Mouse (Mus musculus) mature B cell (primary cell): Measurements from ENCODE around the gene Churc1.
"Not testable (repeated sequence)": the region's sequence is repeated elsewhere in the genome, so short reads cannot be mapped to it uniquely, and the experiment has no call there.

Source experiments
- in situ Hi-C: fragments of 300-500 bp; cut with MboI; formaldehyde crosslinking; loops from 2 replicates; pipeline ENCODE4 v1.14.3; 2019

Gene Churc1

GRCm38 (mm10) chr12:76765354-76765851 is at the start of gene Churc1, which contains the start of gene Fntb:
Gene Churc1, plus strand, starts transcription at chr12:76765538.
Gene Fntb, plus strand, starts transcription at chr12:76765589.
- in situ Hi-C loops: no loop called here

DNA sequence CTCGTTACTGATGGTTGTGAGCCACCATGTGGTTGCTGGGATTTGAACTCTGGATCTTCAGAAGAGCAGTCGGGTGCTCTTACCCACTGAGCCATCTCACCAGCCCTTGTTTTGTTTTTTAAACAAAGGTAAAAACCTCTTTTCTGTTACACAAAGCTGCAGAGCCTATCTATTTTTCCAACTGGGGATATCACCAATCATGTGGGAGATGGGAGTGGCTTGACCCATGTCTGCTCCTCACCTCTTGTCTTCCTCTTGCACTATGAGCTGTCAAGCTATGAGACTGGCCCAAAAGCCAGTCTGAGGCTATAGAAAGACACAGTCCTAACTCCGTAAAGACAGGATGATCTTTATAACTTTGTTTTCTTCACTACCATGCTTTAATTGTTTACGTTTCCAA is 47.0 kb upstream of the Churc1 start:
- in situ Hi-C loops: no loop called here

- in situ Hi-C loops: no loop called here
Observed at GRCm38 (mm10) chr12:76720572-76720971, 44.8 kb upstream of the Churc1 start.

DNA sequence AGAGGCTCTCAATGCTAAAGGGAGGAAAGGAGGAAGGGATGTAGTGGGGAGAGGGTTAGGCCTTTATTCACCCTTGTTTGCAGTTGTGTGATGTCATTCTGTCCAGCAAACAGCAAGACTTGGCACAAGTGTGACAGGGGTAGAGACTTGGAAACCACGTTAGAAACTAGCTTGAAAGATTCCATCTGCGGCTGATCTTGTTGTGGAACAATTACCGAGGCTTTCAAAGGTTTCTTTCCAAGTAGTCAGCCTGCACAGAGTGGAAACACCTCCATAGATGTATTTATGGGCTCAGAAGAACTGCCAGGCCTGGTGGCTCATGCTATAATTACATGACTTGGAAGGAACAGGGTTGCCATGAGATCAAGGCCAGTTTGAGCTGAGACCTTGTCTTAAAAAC is 43.3 kb upstream of the Churc1 start:
- in situ Hi-C loops: no loop called here

DNA sequence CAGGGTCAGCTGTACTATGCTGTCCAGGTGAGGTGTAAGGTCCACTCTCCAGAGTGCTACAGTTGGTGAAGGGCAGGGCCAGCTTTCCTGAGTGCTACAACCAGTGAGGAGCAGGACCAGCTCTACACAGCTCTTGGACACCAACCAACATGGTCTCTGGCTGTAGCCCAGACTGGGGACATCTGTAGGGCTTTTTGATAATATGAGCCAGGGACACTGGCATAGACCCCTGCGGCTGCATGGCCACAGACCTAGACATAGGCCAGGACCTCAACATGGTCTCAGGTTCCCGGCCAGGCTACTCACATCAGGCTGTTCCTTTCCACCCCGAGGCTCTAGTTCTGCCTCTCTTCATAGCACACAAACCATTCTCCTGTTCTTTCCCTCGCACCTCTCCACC is 37.4 kb upstream of the Churc1 start:
- in situ Hi-C loops: no loop called here

DNA sequence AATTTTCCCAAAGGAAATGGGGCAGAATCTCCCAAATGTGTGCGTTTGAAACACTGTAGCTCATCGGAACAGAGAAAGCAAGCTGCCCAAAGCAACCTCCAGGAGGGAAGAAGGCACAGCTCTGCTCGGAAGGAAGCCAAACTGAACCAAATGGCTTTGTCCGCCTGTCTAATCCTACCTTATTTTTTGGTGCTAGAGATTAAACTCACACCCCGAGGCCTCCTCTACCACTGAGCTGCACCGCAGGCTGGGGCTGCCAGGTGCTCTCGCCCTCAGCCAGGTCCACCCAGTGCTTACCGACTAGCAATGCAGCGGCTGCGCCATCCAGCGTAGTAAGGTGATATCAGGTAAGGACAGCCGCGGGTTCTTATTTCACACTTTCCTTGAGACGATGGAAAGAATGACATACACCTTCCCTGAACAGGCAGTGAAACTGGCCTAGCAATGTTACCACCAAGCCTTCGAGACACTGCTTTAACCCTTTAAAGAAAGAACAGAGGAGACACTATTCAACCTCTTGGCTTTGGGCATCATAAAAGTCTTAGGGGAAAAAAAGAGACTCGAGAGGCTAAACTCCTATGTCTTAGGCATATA is 14.4 kb upstream of the Churc1 start:
- in situ Hi-C loops: no loop called here

GRCm38 (mm10) chr12:76752652-76753318 is 12.6 kb upstream of the Churc1 start:
- in situ Hi-C loops: no loop called here

GRCm38 (mm10) chr12:76765901-76766630 is 728 bp downstream of the Churc1 start:
- in situ Hi-C loops: no loop called here

- in situ Hi-C loops: no loop called here
Observed at GRCm38 (mm10) chr12:76770841-76771500, 5.6 kb downstream of the Churc1 start.

DNA sequence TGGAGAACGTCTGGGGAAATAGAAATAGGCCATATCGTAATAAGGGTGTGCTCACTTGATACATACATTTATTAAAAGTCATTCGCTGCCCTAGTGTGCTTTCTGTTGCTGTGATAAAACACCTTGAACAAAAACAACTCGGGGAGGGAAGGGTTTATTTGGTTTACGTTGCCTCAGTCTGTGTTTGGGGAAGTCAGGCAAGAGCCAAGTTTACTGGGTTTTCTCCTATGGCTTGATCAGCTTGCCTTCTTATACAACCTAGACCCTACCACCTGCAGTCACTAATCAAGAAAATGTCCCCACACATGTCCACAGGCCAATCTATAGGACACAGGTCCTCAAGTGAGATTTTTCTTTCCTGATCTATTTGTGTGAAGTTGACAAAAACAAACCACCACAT is 6.2 kb downstream of the Churc1 start:
- in situ Hi-C loops: no loop called here

GRCm38 (mm10) chr12:76774652-76775051 is 9.3 kb downstream of the Churc1 start:
- in situ Hi-C loops: no loop called here

- in situ Hi-C loops: no loop called here
Observed at GRCm38 (mm10) chr12:76775132-76775531, 9.8 kb downstream of the Churc1 start.

GRCm38 (mm10) chr12:76776898-76777297 is 11.6 kb downstream of the Churc1 start:
- in situ Hi-C loops: no loop called here

- in situ Hi-C loops: no loop called here
Observed at GRCm38 (mm10) chr12:76777845-76778244, 12.5 kb downstream of the Churc1 start.

DNA sequence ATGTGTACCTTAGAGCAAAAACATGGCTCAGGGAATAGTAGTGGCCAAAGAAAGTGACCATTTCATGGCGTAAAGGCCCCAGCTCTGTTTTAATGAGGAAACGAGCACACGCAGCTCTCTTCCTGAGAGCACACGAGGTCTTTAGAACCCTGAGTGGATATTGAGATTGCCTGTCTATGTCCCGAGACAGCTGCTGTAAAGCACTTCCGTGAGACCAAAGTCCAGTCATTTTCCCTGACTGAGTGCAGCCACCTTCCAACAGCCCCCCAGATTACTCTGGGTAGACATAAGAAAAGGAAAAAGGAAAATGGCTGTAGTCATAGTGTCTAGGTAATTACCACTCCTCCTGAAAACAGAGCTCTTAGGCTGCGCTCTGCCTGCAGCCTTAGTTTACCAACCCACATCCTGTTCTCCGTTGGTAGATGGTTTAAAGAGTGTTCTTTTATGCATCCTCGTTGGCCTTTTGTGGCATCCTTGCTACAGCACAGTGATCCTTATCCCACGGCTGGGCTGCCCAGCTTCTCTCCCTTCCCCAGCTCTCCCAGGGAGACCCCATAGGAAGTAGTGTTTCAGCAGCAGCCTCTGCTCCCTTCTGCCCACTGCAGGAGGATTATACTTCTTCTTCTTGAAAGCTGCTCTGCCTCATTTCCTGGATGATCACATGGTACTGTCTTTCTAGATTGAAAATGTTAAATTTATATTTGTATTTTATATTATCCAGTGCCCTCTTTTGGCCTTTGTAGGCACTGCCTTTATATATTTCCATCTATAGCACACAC is 13.2 kb downstream of the Churc1 start:
- in situ Hi-C loops: no loop called here

- in situ Hi-C loops: no loop called here
Observed at GRCm38 (mm10) chr12:76779951-76780350, 14.6 kb downstream of the Churc1 start.

GRCm38 (mm10) chr12:76780639-76781468 is 15.5 kb downstream of the Churc1 start:
- in situ Hi-C loops: no loop called here

DNA sequence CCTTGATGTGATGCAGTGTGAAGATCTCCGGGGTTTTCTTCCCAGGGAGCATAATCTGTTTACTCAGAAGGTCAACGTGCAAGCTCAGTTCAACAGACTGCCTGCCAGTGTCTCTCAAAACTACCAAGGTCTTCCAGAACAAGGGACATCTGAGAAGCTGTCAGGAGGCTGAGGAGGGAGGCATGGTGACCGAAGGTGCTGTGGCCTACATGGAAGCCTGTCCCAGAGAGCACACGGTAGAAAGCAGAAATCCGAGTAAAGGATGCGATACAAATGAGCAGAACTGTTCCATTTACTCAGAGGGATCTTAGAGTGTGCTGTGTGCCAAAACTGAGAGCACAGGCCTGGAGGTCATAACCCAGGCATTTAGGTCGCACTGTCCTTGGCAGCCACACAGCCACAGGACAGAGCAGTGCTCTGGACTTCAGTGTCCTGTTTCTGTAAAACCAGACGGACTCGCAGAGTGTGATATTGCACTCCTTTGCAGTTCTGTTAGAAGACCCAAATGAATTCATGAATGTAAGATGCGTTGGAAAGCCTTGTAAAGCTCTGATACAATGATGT is 18.8 kb downstream of the Churc1 start:
- in situ Hi-C loops: no loop called here

- in situ Hi-C loops: no loop called here
Observed at GRCm38 (mm10) chr12:76790446-76791084, 25.2 kb downstream of the Churc1 start.

DNA sequence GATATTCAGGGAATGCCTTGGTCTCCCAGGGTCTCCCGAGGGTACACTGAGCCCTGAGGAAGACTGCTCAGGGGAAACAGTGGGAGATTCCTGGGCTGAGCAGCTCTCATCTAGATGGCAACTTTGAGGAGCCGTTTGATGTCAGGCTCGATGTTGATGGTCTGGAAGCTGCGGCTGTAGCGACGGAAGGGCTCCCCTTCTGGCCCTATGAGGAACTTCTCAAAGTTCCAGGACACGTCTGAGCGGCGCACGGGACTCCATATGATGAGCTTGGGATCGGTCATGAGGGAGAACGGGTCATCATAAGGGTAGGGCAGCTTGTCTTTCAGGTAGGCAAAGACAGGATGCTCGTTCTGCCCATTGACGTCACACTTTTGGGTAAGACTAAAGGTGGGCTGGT is 27.2 kb downstream of the Churc1 start:
- in situ Hi-C loops: not testable (repeated sequence)
